Mouse (Mus musculus): Measurements from ENCODE around the gene S100a4. TPM values are rescaled to one million over a fixed set of nuclear protein-coding genes. Genes with fewer than 3 reads are reported as not detected.

S100a4 gene
- polyA plus RNA-seq, 1 experiment from 2014 or later: not detected

- 84% methylated on average over 3 of the region's 3 CpGs for WGBS
- no peaks in the 10 kb centered on the region for H3K9me3 ChIP-seq (ENCODE audit: control insufficient read depth, low read length)
- H3K27me3 ChIP-seq (ENCODE audit: control insufficient read depth, insufficient read depth, low read length): no peaks in the 10 kb centered on the region
- H3K36me3 ChIP-seq (ENCODE audit: control insufficient read depth, insufficient read depth, low read length): no peaks in the 10 kb centered on the region
- no peak overlapping the region for H3K9ac ChIP-seq (ENCODE audit: low read length)
- DNase-seq (ENCODE audit: low spot score) (no peak), ATAC-seq (ENCODE audit: insufficient read depth, low FRiP score, low TSS enrichment) (no peak)
- no peak overlapping the region for H3K4me2 ChIP-seq (ENCODE audit: low read depth)
- H3K27ac ChIP-seq (ENCODE audit: low read depth, low read length): no peak overlapping the region
- H3K4me3 ChIP-seq (ENCODE audit: low read depth, low read length): no peak overlapping the region
- no peaks in the 10 kb centered on the region for H3K4me1 ChIP-seq (ENCODE audit: control insufficient read depth, insufficient read depth, low read length)
Observed at GRCm38 (mm10) chr3:90605049-90605448, 1.5 kb downstream of the S100a4 start.

DNA sequence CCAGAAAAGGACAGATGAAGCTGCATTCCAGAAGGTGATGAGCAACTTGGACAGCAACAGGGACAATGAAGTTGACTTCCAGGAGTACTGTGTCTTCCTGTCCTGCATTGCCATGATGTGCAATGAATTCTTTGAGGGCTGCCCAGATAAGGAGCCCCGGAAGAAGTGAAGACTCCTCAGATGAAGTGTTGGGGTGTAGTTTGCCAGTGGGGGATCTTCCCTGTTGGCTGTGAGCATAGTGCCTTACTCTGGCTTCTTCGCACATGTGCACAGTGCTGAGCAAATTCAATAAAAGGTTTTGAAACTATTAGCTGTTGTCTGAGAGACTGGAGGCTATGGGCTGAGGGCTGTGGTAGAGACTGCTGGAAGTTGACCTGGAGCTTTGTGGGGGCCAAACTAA, 2.2 kb downstream of the S100a4 start:
- Histone ChIP-seq H3K4me2 (ENCODE audit: low read depth) (no peak overlapping the region), H3K4me1 (ENCODE audit: control insufficient read depth, insufficient read depth, low read length) (no peaks in the 10 kb centered on the region), H3K9me3 (ENCODE audit: control insufficient read depth, low read length) (no peaks in the 10 kb centered on the region), H3K36me3 (ENCODE audit: control insufficient read depth, insufficient read depth, low read length) (no peaks in the 10 kb centered on the region), H3K27ac (ENCODE audit: low read depth, low read length) (no peak overlapping the region), H3K27me3 (ENCODE audit: control insufficient read depth, insufficient read depth, low read length) (no peaks in the 10 kb centered on the region), H3K9ac (ENCODE audit: low read length) (no peak overlapping the region), H3K4me3 (ENCODE audit: low read depth, low read length) (no peak overlapping the region)
- WGBS: 90% methylated on average over 2 of the region's 2 CpGs
- DNase-seq (ENCODE audit: low spot score) (no peak), ATAC-seq (ENCODE audit: insufficient read depth, low FRiP score, low TSS enrichment) (no peak)

- 92% methylated on average over 6 of the region's 6 CpGs for WGBS
- Histone ChIP-seq H3K9ac (ENCODE audit: low read length) (no peak overlapping the region), H3K27ac (ENCODE audit: low read depth, low read length) (no peak overlapping the region), H3K4me3 (ENCODE audit: low read depth, low read length) (no peak overlapping the region), H3K4me1 (ENCODE audit: control insufficient read depth, insufficient read depth, low read length) (no peaks in the 10 kb centered on the region), H3K36me3 (ENCODE audit: control insufficient read depth, insufficient read depth, low read length) (no peaks in the 10 kb centered on the region), H3K4me2 (ENCODE audit: low read depth) (no peak overlapping the region), H3K27me3 (ENCODE audit: control insufficient read depth, insufficient read depth, low read length) (no peaks in the 10 kb centered on the region), H3K9me3 (ENCODE audit: control insufficient read depth, low read length) (no peaks in the 10 kb centered on the region)
- ATAC-seq (ENCODE audit: insufficient read depth, low FRiP score, low TSS enrichment) (no peak), DNase-seq (ENCODE audit: low spot score) (no peak)
Observed at GRCm38 (mm10) chr3:90606185-90606584, 2.6 kb downstream of the S100a4 start.

GRCm38 (mm10) chr3:90607361-90607760, 3.8 kb downstream of the S100a4 start:
- ATAC-seq (ENCODE audit: insufficient read depth, low FRiP score, low TSS enrichment) (no peak), DNase-seq (ENCODE audit: low spot score) (no peak)
- Histone ChIP-seq H3K27me3 (ENCODE audit: control insufficient read depth, insufficient read depth, low read length) (no peaks in the 10 kb centered on the region), H3K9me3 (ENCODE audit: control insufficient read depth, low read length) (no peaks in the 10 kb centered on the region), H3K4me3 (ENCODE audit: low read depth, low read length) (no peak overlapping the region), H3K4me1 (ENCODE audit: control insufficient read depth, insufficient read depth, low read length) (no peaks in the 10 kb centered on the region), H3K4me2 (ENCODE audit: low read depth) (no peak overlapping the region), H3K36me3 (ENCODE audit: control insufficient read depth, insufficient read depth, low read length) (no peaks in the 10 kb centered on the region), H3K9ac (ENCODE audit: low read length) (no peak overlapping the region), H3K27ac (ENCODE audit: low read depth, low read length) (no peak overlapping the region)
- WGBS: 97% methylated on average over 3 of the region's 3 CpGs

GRCm38 (mm10) chr3:90608223-90608622, 4.7 kb downstream of the S100a4 start, which contains the start of gene S100a5:
Gene S100a5, plus strand, starts transcription at chr3:90608523.
- Histone ChIP-seq H3K9ac (ENCODE audit: low read length) (no peak within 1 kb of the TSS), H3K27ac (ENCODE audit: low read depth, low read length) (no peak within 1 kb of the TSS), H3K4me1 (ENCODE audit: control insufficient read depth, insufficient read depth, low read length) (no peaks in the 10 kb centered on the region), H3K27me3 (ENCODE audit: control insufficient read depth, insufficient read depth, low read length) (no peaks in the 10 kb centered on the region), H3K9me3 (ENCODE audit: control insufficient read depth, low read length) (no peaks in the 10 kb centered on the region), H3K4me2 (ENCODE audit: low read depth) (no peak within 1 kb of the TSS), H3K4me3 (ENCODE audit: low read depth, low read length) (no peak within 1 kb of the TSS), H3K36me3 (ENCODE audit: control insufficient read depth, insufficient read depth, low read length) (no peaks in the 10 kb centered on the region)
- ATAC-seq (ENCODE audit: insufficient read depth, low FRiP score, low TSS enrichment): no peak
- WGBS: 66% methylated on average over 3 of the region's 3 CpGs
- no peak for DNase-seq (ENCODE audit: low spot score)

GRCm38 (mm10) chr3:90609102-90609501, 5.5 kb downstream of the S100a4 start:
- Histone ChIP-seq H3K4me1 (ENCODE audit: control insufficient read depth, insufficient read depth, low read length) (no peaks in the 10 kb centered on the region), H3K4me3 (ENCODE audit: low read depth, low read length) (no peak overlapping the region), H3K4me2 (ENCODE audit: low read depth) (no peak overlapping the region), H3K27ac (ENCODE audit: low read depth, low read length) (no peak overlapping the region), H3K9ac (ENCODE audit: low read length) (no peak overlapping the region), H3K27me3 (ENCODE audit: control insufficient read depth, insufficient read depth, low read length) (no peaks in the 10 kb centered on the region), H3K36me3 (ENCODE audit: control insufficient read depth, insufficient read depth, low read length) (no peaks in the 10 kb centered on the region), H3K9me3 (ENCODE audit: control insufficient read depth, low read length) (no peaks in the 10 kb centered on the region)
- no peak for DNase-seq (ENCODE audit: low spot score)
- no peak for ATAC-seq (ENCODE audit: insufficient read depth, low FRiP score, low TSS enrichment)

GRCm38 (mm10) chr3:90611494-90611893, 7.9 kb downstream of the S100a4 start:
- Histone ChIP-seq H3K27ac (ENCODE audit: low read depth, low read length) (no peak overlapping the region), H3K4me2 (ENCODE audit: low read depth) (no peak overlapping the region), H3K9ac (ENCODE audit: low read length) (no peak overlapping the region), H3K36me3 (ENCODE audit: control insufficient read depth, insufficient read depth, low read length) (no peaks in the 10 kb centered on the region), H3K9me3 (ENCODE audit: control insufficient read depth, low read length) (no peaks in the 10 kb centered on the region), H3K27me3 (ENCODE audit: control insufficient read depth, insufficient read depth, low read length) (no peaks in the 10 kb centered on the region), H3K4me1 (ENCODE audit: control insufficient read depth, insufficient read depth, low read length) (no peaks in the 10 kb centered on the region), H3K4me3 (ENCODE audit: low read depth, low read length) (no peak overlapping the region)
- no peak for DNase-seq (ENCODE audit: low spot score)
- 82% methylated on average over 3 of the region's 3 CpGs for WGBS
- no peak for ATAC-seq (ENCODE audit: insufficient read depth, low FRiP score, low TSS enrichment)

GRCm38 (mm10) chr3:90612061-90612460, 8.5 kb downstream of the S100a4 start:
- Histone ChIP-seq H3K4me3 (ENCODE audit: low read depth, low read length) (no peak overlapping the region), H3K27ac (ENCODE audit: low read depth, low read length) (no peak overlapping the region), H3K9me3 (ENCODE audit: control insufficient read depth, low read length) (no peaks in the 10 kb centered on the region), H3K9ac (ENCODE audit: low read length) (no peak overlapping the region), H3K36me3 (ENCODE audit: control insufficient read depth, insufficient read depth, low read length) (no peaks in the 10 kb centered on the region), H3K4me2 (ENCODE audit: low read depth) (no peak overlapping the region), H3K4me1 (ENCODE audit: control insufficient read depth, insufficient read depth, low read length) (no peaks in the 10 kb centered on the region), H3K27me3 (ENCODE audit: control insufficient read depth, insufficient read depth, low read length) (no peaks in the 10 kb centered on the region)
- ATAC-seq (ENCODE audit: insufficient read depth, low FRiP score, low TSS enrichment): no peak
- no peak for DNase-seq (ENCODE audit: low spot score)
- WGBS: 70% methylated on average over 4 of the region's 4 CpGs

DNA sequence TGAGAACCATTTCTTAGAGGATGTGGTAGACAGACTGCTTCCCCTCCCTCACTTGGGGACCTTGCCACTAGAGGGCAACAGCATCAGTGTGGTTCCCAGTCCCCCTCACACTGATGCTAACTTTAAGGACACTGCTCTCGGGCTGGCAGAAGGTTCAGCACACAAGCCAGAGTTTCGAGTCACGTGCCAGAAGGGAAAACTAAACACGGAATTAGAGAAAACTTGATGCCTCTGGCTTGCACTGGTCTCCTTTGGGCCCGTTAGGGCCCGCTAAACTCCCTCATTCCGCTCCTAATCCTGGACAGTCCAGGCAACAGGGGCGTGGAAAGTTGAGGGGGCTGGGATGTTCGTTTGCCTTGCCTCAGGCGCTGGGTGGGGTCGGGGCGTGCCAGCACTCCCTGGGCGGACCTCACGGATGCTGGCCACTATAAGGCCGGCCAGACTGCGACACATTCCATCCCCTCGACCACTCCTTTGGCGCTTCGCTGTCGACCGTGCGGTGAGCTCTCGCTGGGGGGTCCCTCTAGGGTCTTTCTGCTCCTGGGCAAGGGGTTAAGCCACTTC, 9.2 kb downstream of the S100a4 start, which contains the start of gene S100a6:
Gene S100a6, plus strand, starts transcription at position 155 of the 564 bp plus-strand sequence.
- peak within 1 kb of the TSS; percentile 42 for H3K9ac ChIP-seq (ENCODE audit: low read length)

More for the DNA sequence above, 9.2 kb downstream of the S100a4 start, which contains the start of gene S100a6:
- ATAC-seq (ENCODE audit: insufficient read depth, low FRiP score, low TSS enrichment) (peak; percentile 74), DNase-seq (ENCODE audit: low spot score) (peak; percentile 67)
- peak within 1 kb of the TSS; percentile 23 for H3K4me3 ChIP-seq (ENCODE audit: low read depth, low read length)
- no peaks in the 10 kb centered on the region for H3K9me3 ChIP-seq (ENCODE audit: control insufficient read depth, low read length)
- WGBS: under 1% methylated on average over 23 of the region's 23 CpGs
- peak within 1 kb of the TSS; percentile 61 for H3K4me2 ChIP-seq (ENCODE audit: low read depth)
- no peaks in the 10 kb centered on the region for H3K36me3 ChIP-seq (ENCODE audit: control insufficient read depth, insufficient read depth, low read length)
- no peak within 1 kb of the TSS for H3K27ac ChIP-seq (ENCODE audit: low read depth, low read length)
- no peaks in the 10 kb centered on the region for H3K27me3 ChIP-seq (ENCODE audit: control insufficient read depth, insufficient read depth, low read length)
- H3K4me1 ChIP-seq (ENCODE audit: control insufficient read depth, insufficient read depth, low read length): no peaks in the 10 kb centered on the region

Data from neural tube, embryonic 11.5 days (tissue).